Mouse (Mus musculus): ENCODE results near the gene Ust. TPM values are rescaled to one million over a fixed set of nuclear protein-coding genes. Genes with fewer than 3 reads are reported as not detected.

The Ust gene
- polyA plus RNA-seq (2014; fragmentation: Illumina TruSeq; extraction: RNeasy Lipid Tissue Mini Kit (QIAGEN cat#74804); ENCODE audit: insufficient read depth, low read depth, low replicate concordance), result 3.0 TPM

DNA sequence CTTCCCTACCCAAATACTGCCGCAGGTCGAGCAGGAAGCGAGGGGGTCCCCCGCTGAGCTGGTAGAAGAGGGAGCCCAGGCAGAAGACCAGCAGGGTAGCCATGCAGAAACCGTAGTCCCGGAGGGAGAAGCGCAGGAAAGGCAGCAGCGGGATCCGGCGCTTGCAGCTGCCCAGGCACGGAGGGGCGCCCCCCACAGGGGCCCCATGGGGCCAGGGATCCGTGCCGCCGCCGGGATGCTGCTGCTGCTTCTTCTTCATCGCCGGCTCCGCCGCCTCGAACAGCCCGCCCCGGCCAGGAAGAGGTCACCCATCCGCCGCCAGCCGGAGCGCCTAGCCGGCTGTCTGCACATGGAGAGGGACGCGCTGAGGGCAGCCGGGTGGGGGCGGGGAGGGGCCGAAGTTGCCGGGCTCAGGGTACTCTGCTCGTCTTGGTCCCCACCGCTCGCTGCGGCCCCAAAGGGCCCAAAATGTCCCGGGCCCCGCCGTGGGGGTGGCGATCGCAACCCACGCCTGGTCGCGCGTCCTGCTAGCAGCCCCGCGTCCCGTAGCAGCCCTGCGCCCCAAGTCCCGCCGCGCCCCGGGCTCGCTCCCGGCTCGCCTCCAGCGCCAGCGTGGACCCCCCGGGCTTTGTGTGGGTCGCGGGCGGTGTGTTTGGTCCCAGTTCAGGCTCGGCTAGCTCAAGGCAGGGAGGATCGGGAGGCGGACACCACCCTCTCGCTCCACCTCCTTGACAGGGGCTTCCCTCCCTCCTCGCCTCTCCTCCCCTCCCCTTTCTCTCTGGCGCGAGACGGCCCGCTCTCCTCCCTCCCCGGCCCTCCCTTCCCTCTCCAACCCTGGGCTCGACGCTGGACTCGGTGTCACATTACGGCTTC is at the start of gene Ust:
Gene Ust, minus strand, starts transcription at position 685 of the 873 bp plus-strand sequence.

All from lung, adult 10 weeks (tissue).